Mouse (Mus musculus): ENCODE results near the gene Dab2ip. TPM values are rescaled to one million over a fixed set of nuclear protein-coding genes. Genes with fewer than 3 reads are reported as not detected.

Dab2ip gene
- polyA plus RNA-seq, 1 experiment from 2014 or later, result 54.9 TPM

GRCm38 (mm10) chr2:35652984-35653383, 94.9 kb downstream of the Dab2ip start:
- H3K27me3 ChIP-seq (replicated peaks), result no peaks in the 10 kb centered on the region
- no peak overlapping the region for H3K9ac ChIP-seq
- no peaks in the 10 kb centered on the region for H3K9me3 ChIP-seq
- H3K36me3 ChIP-seq, result no peaks in the 10 kb centered on the region
- ATAC-seq, result peak; percentile 50
- H3K4me2 ChIP-seq (replicated peaks), result no peak overlapping the region
- no peak overlapping the region for H3K27ac ChIP-seq
- peaks cover 14% of the 10 kb centered on the region for H3K4me1 ChIP-seq (replicated peaks)
- H3K4me3 ChIP-seq (replicated peaks), result no peak overlapping the region
- WGBS, result 60% methylated on average over 4 of the region's 4 CpGs

DNA sequence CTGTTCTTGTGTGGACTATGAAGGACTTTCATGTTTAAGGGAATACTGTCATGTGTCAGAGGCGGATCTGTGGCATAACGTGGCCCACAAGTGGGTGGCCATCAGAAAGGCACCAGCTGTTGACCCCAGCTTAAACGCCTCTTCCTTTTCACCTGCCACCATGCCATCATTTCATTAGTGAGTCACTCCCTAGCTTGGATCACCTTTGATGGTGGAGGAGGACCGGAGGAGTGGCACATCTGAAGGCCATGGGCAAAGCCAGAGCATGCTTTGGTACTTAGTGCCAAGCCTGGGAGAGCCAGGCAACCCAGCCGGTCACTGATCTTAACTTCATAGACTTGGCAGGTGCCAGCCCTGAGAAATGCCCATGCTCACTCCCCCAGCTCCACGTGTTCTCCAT, 96.7 kb downstream of the Dab2ip start:
- H3K4me3 ChIP-seq (replicated peaks), result no peak overlapping the region
- H3K9ac ChIP-seq, result no peak overlapping the region
- WGBS, result 90% methylated on average over 6 of the region's 6 CpGs
- no peak overlapping the region for H3K4me2 ChIP-seq (replicated peaks)
- H3K9me3 ChIP-seq, result no peaks in the 10 kb centered on the region
- ATAC-seq, result no peak
- H3K27ac ChIP-seq, result no peak overlapping the region
- peaks cover 29% of the 10 kb centered on the region for H3K4me1 ChIP-seq (replicated peaks)
- no peaks in the 10 kb centered on the region for H3K36me3 ChIP-seq
- no peaks in the 10 kb centered on the region for H3K27me3 ChIP-seq (replicated peaks)

GRCm38 (mm10) chr2:35655996-35656395, 97.9 kb downstream of the Dab2ip start:
- no peak overlapping the region for H3K4me2 ChIP-seq (replicated peaks)
- H3K9me3 ChIP-seq, result no peaks in the 10 kb centered on the region
- no peak for ATAC-seq
- WGBS, result 62% methylated on average over 8 of the region's 8 CpGs
- no peak overlapping the region for H3K27ac ChIP-seq
- H3K9ac ChIP-seq, result no peak overlapping the region
- H3K4me1 ChIP-seq (replicated peaks), result peaks cover 41% of the 10 kb centered on the region
- H3K27me3 ChIP-seq (replicated peaks), result no peaks in the 10 kb centered on the region
- H3K36me3 ChIP-seq, result no peaks in the 10 kb centered on the region
- H3K4me3 ChIP-seq (replicated peaks), result no peak overlapping the region

- no peak overlapping the region for H3K4me3 ChIP-seq (replicated peaks)
- 38% methylated on average over 3 of the region's 3 CpGs for WGBS
- H3K4me2 ChIP-seq (replicated peaks), result no peak overlapping the region
- ATAC-seq, result no peak
- H3K4me1 ChIP-seq (replicated peaks), result peaks cover 53% of the 10 kb centered on the region
- no peaks in the 10 kb centered on the region for H3K36me3 ChIP-seq
- no peak overlapping the region for H3K9ac ChIP-seq
- no peaks in the 10 kb centered on the region for H3K9me3 ChIP-seq
- H3K27me3 ChIP-seq (replicated peaks), result no peaks in the 10 kb centered on the region
- 0 out of 2 replicates have a peak overlapping the region, but pooled peaks have one; percentile 45 for H3K27ac ChIP-seq
Measured at GRCm38 (mm10) chr2:35658311-35658710, 100.2 kb downstream of the Dab2ip start.

- 65% methylated on average over 5 of the region's 5 CpGs for WGBS
- Histone ChIP-seq H3K9me3 (no peaks in the 10 kb centered on the region), H3K9ac (no peak overlapping the region), H3K27me3 (replicated peaks) (no peaks in the 10 kb centered on the region), H3K36me3 (no peaks in the 10 kb centered on the region), H3K27ac (peak overlapping the region; percentile 38), H3K4me3 (replicated peaks) (no peak overlapping the region), H3K4me1 (replicated peaks) (peaks cover 65% of the 10 kb centered on the region), H3K4me2 (replicated peaks) (no peak overlapping the region)
- peak; percentile 69 for ATAC-seq
Measured at GRCm38 (mm10) chr2:35659578-35660194, 101.6 kb downstream of the Dab2ip start.

DNA sequence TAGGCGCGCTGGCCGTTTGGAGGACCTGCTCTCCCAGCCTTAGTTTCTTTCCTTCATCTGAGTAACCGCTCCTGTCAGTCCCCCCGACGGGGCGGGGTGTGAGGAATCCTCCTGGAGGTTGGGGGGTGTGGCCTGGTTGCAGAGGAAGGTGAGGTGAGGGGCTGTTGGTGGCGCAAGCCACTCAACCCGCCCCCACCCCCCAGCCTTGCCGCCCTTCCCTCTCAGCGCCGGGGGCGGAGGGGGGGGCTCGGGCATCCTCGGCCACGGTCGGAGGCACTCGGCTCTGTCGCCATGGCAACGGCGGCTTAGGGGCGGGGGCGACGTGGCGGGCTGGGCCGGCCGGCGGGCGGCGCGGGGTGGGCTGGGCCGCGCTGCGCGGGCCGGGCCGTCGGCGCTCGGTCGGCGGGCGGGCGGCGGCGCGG, 102.9 kb downstream of the Dab2ip start:
- peak; percentile 81 for ATAC-seq
- WGBS, result 6% methylated on average over 7 of the region's 47 CpGs
- H3K9me3 ChIP-seq, result no peaks in the 10 kb centered on the region

GRCm38 (mm10) chr2:35661454-35662000, 103.5 kb downstream of the Dab2ip start:
- peak; percentile 39 for ATAC-seq
- peak overlapping the region; percentile 81 for H3K4me2 ChIP-seq (replicated peaks)
- H3K36me3 ChIP-seq, result no peaks in the 10 kb centered on the region
- peak overlapping the region; percentile 67 for H3K4me3 ChIP-seq (replicated peaks)
- WGBS, result under 1% methylated on average over 43 of the region's 51 CpGs
- peaks cover 66% of the 10 kb centered on the region for H3K4me1 ChIP-seq (replicated peaks)
- H3K9ac ChIP-seq, result peak overlapping the region; percentile 75
- no peaks in the 10 kb centered on the region for H3K27me3 ChIP-seq (replicated peaks)
- peak overlapping the region; percentile 84 for H3K27ac ChIP-seq
- no peaks in the 10 kb centered on the region for H3K9me3 ChIP-seq

More for the DNA sequence above, 102.9 kb downstream of the Dab2ip start:
- Histone ChIP-seq H3K4me1 (replicated peaks) (peaks cover 69% of the 10 kb centered on the region), H3K4me3 (replicated peaks) (peak overlapping the region; percentile 67), H3K27me3 (replicated peaks) (no peaks in the 10 kb centered on the region), H3K36me3 (no peaks in the 10 kb centered on the region), H3K9ac (peak overlapping the region; percentile 75), H3K4me2 (replicated peaks) (peak overlapping the region; percentile 81), H3K27ac (peak overlapping the region; percentile 38; the same call in 1 of the 2 replicates)

- Histone ChIP-seq H3K9me3 (no peaks in the 10 kb centered on the region), H3K4me1 (replicated peaks) (peaks cover 64% of the 10 kb centered on the region), H3K4me3 (replicated peaks) (peak overlapping the region; percentile 67), H3K36me3 (no peaks in the 10 kb centered on the region), H3K27me3 (replicated peaks) (no peaks in the 10 kb centered on the region), H3K9ac (peak overlapping the region; percentile 75), H3K4me2 (replicated peaks) (peak overlapping the region; percentile 81), H3K27ac (peak overlapping the region; percentile 84)
- WGBS, result 1% methylated on average over 24 of the region's 24 CpGs
- ATAC-seq, result peak; percentile 30
Measured at GRCm38 (mm10) chr2:35662001-35662491, 104.0 kb downstream of the Dab2ip start.

DNA sequence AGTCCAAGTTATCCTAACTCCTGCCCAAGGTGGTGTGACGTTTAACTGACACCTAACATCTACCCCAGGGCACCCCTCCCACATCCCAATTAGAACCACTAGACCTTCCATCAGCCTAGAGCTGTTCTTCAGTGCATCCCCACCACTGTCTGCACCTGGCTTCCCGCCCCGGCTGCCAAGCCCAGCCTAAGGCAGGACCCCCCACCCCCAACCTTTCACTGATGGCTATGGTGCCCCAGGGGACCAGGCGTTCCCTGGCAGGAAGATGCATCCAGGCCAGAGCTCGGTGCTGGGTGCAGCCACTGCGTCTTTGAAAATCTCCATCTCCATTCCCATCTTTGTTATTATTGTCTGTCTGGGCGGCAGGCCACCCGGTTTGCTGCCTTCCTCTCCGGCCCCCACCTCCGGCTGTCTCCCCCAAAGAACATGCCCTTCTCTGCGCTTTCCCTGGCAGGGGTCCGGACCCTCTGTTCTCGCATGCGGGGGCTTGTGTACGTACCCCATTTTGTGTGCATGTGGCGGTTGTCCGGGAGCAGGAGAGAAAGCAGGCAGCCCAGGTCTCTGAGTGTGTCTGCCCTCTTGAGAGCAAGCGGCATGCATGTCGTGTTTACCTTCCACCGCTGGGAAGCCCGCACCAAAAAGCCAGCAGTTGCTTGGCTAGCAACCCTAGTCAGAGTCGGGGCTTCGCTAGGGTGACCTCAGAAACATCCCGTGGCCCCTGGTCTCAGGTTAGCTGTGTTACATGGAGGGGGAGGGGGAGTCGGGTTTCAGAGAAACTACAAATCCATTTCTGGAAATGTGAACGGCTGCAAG, 104.9 kb downstream of the Dab2ip start:
- Histone ChIP-seq H3K36me3 (no peaks in the 10 kb centered on the region), H3K4me3 (replicated peaks) (peak overlapping the region; percentile 67), H3K27ac (peak overlapping the region; percentile 25), H3K9ac (peak overlapping the region; percentile 75), H3K9me3 (no peaks in the 10 kb centered on the region), H3K4me1 (replicated peaks) (peaks cover 63% of the 10 kb centered on the region), H3K4me2 (replicated peaks) (peak overlapping the region; percentile 81), H3K27me3 (replicated peaks) (no peaks in the 10 kb centered on the region)
- ATAC-seq, result no peak
- 18% methylated on average over 26 of the region's 26 CpGs for WGBS

DNA sequence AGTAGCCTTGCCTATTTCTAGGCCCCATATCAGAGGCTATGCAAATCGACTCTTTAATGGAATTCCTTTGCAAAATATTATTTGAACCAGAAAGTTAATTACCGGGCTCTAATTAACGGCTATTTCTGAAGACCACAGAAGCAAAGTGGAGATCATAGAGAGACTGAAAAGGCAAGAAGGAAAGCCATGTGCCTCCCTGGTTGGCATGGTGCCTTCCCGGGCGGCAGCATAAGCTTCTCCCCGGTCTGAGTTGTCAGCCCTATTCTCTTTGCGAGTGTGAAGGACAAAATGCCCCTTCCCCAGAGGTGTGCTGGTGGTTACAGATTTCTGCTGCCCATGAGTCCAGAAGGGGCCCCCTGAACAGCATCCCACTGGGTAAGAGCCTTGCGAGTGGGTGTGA, 109.7 kb downstream of the Dab2ip start:
- H3K9ac ChIP-seq, result no peak overlapping the region
- no peak overlapping the region for H3K4me2 ChIP-seq (replicated peaks)
- no peaks in the 10 kb centered on the region for H3K27me3 ChIP-seq (replicated peaks)
- H3K36me3 ChIP-seq, result no peaks in the 10 kb centered on the region
- H3K9me3 ChIP-seq, result no peaks in the 10 kb centered on the region
- WGBS, result 86% methylated on average over 8 of the region's 8 CpGs
- peaks cover 69% of the 10 kb centered on the region for H3K4me1 ChIP-seq (replicated peaks)
- ATAC-seq, result no peak
- H3K4me3 ChIP-seq (replicated peaks), result no peak overlapping the region
- no peak overlapping the region for H3K27ac ChIP-seq

DNA sequence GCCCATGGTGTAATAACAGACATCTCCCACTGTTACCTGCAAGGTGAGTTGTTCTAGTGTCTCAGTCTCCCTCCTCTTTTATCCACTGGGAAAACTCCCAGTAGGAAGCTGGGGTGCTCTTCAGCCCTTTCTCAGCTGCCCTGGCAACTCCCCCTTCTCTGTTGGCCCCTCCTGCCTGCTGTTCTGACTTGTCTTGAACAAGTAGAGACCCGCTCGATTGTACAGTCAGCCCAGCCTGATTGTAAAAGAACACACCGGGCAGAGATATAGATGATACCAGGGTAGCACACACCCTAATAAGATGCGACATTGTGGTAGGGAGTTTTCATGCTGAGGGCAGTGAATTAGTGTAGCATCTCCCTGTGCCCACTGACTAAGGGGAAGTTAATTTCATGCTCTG, 111.2 kb downstream of the Dab2ip start:
- Histone ChIP-seq H3K9me3 (no peaks in the 10 kb centered on the region), H3K36me3 (no peaks in the 10 kb centered on the region), H3K4me3 (replicated peaks) (no peak overlapping the region), H3K9ac (no peak overlapping the region), H3K4me2 (replicated peaks) (no peak overlapping the region), H3K4me1 (replicated peaks) (peaks cover 67% of the 10 kb centered on the region), H3K27ac (no peak overlapping the region), H3K27me3 (replicated peaks) (no peaks in the 10 kb centered on the region)
- WGBS, result 54% methylated on average over 4 of the region's 4 CpGs
- no peak for ATAC-seq

- Histone ChIP-seq H3K27me3 (replicated peaks) (no peaks in the 10 kb centered on the region), H3K4me3 (replicated peaks) (no peak overlapping the region), H3K4me1 (replicated peaks) (peaks cover 67% of the 10 kb centered on the region), H3K9me3 (no peaks in the 10 kb centered on the region), H3K27ac (no peak overlapping the region), H3K36me3 (no peaks in the 10 kb centered on the region), H3K9ac (no peak overlapping the region), H3K4me2 (replicated peaks) (no peak overlapping the region)
- no peak for ATAC-seq
- WGBS, result 57% methylated on average over 4 of the region's 4 CpGs
Measured at GRCm38 (mm10) chr2:35669748-35670147, 111.7 kb downstream of the Dab2ip start.

Data from intestine, embryonic 15.5 days (tissue).